Mouse (Mus musculus) embryo, embryonic 9.5 days (tissue): ENCODE data around the gene Pcsk4.

Experiments used
- DNase-seq: peaks from one replicate; pipeline ENCODE4 v3.0.0-alpha.2; 2017; ENCODE audit errors: extremely low spot score

Gene Pcsk4

GRCm38 (mm10) chr10:80323261-80324119 is 5.8 kb downstream of the Pcsk4 start:
- DNase-seq = peak; percentile 74

GRCm38 (mm10) chr10:80322811-80323211 is 6.5 kb downstream of the Pcsk4 start:
- peak; percentile 52 for DNase-seq

- DNase-seq = no peak
These were observed 7.4 kb downstream of the Pcsk4 start for GRCm38 (mm10) chr10:80321670-80322581.

GRCm38 (mm10) chr10:80321014-80321669 is 8.2 kb downstream of the Pcsk4 start:
- no peak for DNase-seq

GRCm38 (mm10) chr10:80320340-80320760 is 8.9 kb downstream of the Pcsk4 start, which contains the start of gene 2310011J03Rik:
TSS of gene 2310011J03Rik (minus strand) at chr10:80320537.
- peak; percentile 86 for DNase-seq

GRCm38 (mm10) chr10:80317011-80317410 is 12.3 kb downstream of the Pcsk4 start:
- DNase-seq = no peak

GRCm38 (mm10) chr10:80316359-80316781 is 12.9 kb downstream of the Pcsk4 start:
- DNase-seq = no peak

GRCm38 (mm10) chr10:80315315-80315714 is 14.0 kb downstream of the Pcsk4 start:
- no peak for DNase-seq

GRCm38 (mm10) chr10:80314494-80315001 is 14.8 kb downstream of the Pcsk4 start:
- DNase-seq = no peak

- no peak for DNase-seq
These were observed 15.6 kb downstream of the Pcsk4 start for GRCm38 (mm10) chr10:80313627-80314201.

- DNase-seq = no peak
These were observed 16.5 kb downstream of the Pcsk4 start for GRCm38 (mm10) chr10:80312586-80313504.

- no peak for DNase-seq
These were observed 17.7 kb downstream of the Pcsk4 start for GRCm38 (mm10) chr10:80311560-80311959.

GRCm38 (mm10) chr10:80304862-80305261 is 24.4 kb downstream of the Pcsk4 start:
- no peak for DNase-seq

- DNase-seq = no peak
These were observed 24.8 kb downstream of the Pcsk4 start for GRCm38 (mm10) chr10:80304458-80304857.

GRCm38 (mm10) chr10:80302471-80302881 is 26.8 kb downstream of the Pcsk4 start:
- DNase-seq = peak; percentile 82

- no peak for DNase-seq
These were observed 27.3 kb downstream of the Pcsk4 start for GRCm38 (mm10) chr10:80302082-80302355.

- no peak for DNase-seq
These were observed 27.8 kb downstream of the Pcsk4 start for GRCm38 (mm10) chr10:80301256-80302081.

GRCm38 (mm10) chr10:80300672-80301181 is 28.6 kb downstream of the Pcsk4 start:
- DNase-seq = no peak

- no peak for DNase-seq
These were observed 29.5 kb downstream of the Pcsk4 start for GRCm38 (mm10) chr10:80299824-80300223.
